Mouse (Mus musculus): ENCODE measurements around the gene Hddc3.
A peak's percentile ranks its signal among the peaks of the same experiment; 100 is the strongest.

Gene Hddc3

GRCm38 (mm10) chr7:80368009-80368408, 25.1 kb downstream of the Hddc3 start:
- ATAC-seq (ENCODE audit: insufficient number of reproducible peaks, low FRiP score, low TSS enrichment): no peak

DNA sequence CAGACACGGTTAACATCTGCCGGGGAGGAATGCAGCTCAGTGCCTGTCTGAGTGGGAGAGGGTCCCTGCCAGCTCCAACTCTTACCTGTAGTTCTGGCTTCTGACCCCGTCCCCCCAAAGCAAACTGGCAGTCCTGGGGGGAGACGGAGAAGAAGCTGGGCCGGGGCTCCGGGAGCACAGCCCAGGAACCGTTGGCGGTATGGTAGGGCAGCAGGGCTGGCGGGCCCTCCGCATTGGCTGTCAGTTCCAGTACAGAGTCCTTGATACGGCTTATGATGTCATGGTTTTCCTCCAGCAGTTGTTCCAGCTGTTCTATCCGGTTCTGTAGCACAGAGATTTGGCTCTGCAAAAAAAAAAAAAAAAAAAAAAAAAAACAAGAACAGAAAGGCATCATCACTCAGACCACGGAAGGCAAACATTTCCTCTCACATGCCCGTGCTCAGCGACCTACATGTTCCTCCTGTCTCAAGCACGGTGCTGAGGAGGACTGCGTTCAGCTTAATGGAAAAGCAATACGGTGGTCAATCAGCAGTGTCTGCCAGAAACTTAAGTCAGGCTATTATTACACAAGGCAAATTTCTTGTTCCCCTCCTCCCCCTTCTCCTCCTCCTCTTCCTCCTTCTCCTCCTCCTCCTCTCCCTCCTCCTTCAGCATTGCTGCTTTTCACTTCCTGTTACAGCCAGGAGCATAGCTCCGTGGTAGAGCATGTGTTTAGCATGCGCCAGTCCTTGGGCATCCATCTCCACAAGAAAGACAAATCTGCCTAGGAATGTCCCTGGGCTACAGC, 25.9 kb downstream of the Hddc3 start:
- no peak for ATAC-seq (ENCODE audit: insufficient number of reproducible peaks, low FRiP score, low TSS enrichment)

DNA sequence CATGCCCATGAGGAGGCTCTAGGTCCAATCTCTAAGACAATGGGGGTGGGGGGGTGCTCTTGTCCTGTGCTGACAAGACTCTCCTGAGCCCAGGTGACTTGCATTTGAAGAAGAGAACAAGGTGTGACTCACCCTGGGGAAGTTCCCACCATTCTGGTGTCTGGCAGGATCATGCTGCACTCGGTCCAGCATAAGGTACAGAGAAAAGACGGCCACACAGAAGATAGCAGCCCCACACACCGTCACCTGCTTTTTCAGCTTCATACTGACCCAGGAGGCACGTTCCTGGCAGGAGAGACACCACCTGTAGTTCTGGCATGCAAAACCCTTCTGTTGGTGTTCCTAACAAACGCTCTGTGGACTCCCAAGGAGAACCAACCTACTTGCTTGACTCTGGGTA, 26.6 kb downstream of the Hddc3 start:
- no peak for ATAC-seq (ENCODE audit: insufficient number of reproducible peaks, low FRiP score, low TSS enrichment)

DNA sequence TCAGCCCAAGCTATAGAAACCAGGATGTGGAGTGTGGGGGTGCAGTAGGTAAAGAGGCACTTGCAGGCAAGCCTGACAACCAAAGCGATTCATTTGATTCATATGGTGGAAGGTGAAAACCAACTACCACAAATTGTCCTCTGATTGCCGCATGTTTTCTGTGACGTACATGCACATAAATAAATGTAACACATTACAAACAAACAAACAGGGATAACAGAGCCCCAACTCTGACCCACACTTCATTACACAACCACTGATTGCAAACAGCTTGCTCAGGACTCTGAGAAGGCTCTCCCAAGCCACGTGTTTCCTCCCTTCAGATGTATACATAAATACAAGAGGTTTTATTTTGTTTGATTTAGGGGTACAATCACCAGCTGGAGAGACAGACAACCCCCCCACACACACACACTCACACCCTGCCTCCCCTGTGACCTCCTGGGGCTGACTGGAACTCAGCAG, 27.1 kb downstream of the Hddc3 start:
- 0 out of 2 replicates have a peak, but pooled peaks have one; percentile 8 for ATAC-seq (ENCODE audit: insufficient number of reproducible peaks, low FRiP score, low TSS enrichment)

GRCm38 (mm10) chr7:80370649-80371040, 27.7 kb downstream of the Hddc3 start:
- ATAC-seq (ENCODE audit: insufficient number of reproducible peaks, low FRiP score, low TSS enrichment): peak; percentile 67; the same call in 1 of the 2 replicates

GRCm38 (mm10) chr7:80371041-80371751, 28.3 kb downstream of the Hddc3 start, which contains the start of gene Man2a2:
Man2a2 (minus strand) TSS chr7:80371375.
- peak; percentile 37; the same call in 1 of the 2 replicates for ATAC-seq (ENCODE audit: insufficient number of reproducible peaks, low FRiP score, low TSS enrichment)

- no peak for ATAC-seq (ENCODE audit: insufficient number of reproducible peaks, low FRiP score, low TSS enrichment)
These were observed 29.3 kb downstream of the Hddc3 start for GRCm38 (mm10) chr7:80372166-80372565.

DNA sequence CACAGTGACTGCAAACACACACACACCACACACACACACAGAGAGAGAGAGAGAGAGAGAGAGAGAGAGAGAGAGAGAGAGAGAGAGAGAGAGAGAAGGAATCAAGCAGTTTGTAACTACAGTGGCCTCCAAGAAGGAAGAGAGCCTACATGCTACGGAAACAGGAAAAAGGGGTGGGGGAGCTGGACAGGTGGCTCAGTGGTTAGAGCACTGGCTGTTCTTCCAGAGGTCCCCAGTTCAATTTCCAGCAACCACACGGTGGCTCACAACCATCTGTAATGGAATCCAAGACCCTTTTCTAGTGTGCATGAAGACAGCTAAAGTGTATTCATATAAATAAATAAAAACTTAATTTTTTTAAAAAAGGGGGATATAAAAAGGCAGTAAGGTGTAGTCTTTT, 29.8 kb downstream of the Hddc3 start:
- no peak for ATAC-seq (ENCODE audit: insufficient number of reproducible peaks, low FRiP score, low TSS enrichment)

DNA sequence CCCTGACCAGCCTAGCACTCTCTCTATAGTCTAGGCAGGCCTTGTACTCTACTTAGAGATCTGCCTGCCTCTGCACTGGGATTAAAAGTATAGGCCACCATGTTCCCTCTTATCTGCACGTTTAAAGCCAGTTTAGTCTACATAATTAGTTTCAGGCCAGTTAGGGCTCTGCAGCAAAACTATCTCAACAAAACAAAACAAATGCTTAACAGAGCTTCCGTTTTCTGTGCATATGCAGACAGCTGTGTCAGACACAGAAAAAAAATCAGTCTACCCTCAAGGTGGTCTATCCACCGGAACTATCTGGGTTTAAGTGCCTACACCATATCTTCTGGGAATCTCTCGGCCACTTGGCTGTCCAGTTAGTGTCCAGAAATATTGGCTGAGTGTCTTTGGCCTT, 30.4 kb downstream of the Hddc3 start:
- no peak for ATAC-seq (ENCODE audit: insufficient number of reproducible peaks, low FRiP score, low TSS enrichment)

GRCm38 (mm10) chr7:80373850-80374249, 30.9 kb downstream of the Hddc3 start:
- no peak for ATAC-seq (ENCODE audit: insufficient number of reproducible peaks, low FRiP score, low TSS enrichment)

- ATAC-seq (ENCODE audit: insufficient number of reproducible peaks, low FRiP score, low TSS enrichment): no peak
These were observed 31.4 kb downstream of the Hddc3 start for GRCm38 (mm10) chr7:80374280-80374679.

- ATAC-seq (ENCODE audit: insufficient number of reproducible peaks, low FRiP score, low TSS enrichment): no peak
These were observed 31.8 kb downstream of the Hddc3 start for GRCm38 (mm10) chr7:80374733-80375132.

GRCm38 (mm10) chr7:80375376-80376039, 32.6 kb downstream of the Hddc3 start:
- ATAC-seq (ENCODE audit: insufficient number of reproducible peaks, low FRiP score, low TSS enrichment): no peak

DNA sequence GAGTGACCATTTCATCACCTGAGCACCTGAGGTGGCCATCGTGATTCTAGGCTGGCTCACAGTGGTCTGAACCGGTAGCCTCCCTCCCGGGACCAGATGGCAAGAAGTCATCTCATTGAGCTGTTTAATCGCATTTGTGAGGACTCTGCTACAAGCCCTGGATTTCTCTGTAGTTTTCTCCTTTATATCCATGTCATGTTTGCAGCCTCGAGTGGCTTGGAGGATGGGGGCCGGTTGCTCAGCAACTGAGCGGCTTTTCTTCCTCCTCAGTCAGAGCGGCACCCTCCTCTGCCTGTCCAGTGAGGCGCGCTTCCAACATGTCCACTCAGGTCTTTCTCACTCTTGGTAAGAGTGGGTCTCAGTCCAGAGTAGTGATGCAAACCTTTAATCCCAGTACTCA, 33.3 kb downstream of the Hddc3 start:
- ATAC-seq (ENCODE audit: insufficient number of reproducible peaks, low FRiP score, low TSS enrichment): no peak

GRCm38 (mm10) chr7:80377471-80377870, 34.6 kb downstream of the Hddc3 start:
- no peak for ATAC-seq (ENCODE audit: insufficient number of reproducible peaks, low FRiP score, low TSS enrichment)

DNA sequence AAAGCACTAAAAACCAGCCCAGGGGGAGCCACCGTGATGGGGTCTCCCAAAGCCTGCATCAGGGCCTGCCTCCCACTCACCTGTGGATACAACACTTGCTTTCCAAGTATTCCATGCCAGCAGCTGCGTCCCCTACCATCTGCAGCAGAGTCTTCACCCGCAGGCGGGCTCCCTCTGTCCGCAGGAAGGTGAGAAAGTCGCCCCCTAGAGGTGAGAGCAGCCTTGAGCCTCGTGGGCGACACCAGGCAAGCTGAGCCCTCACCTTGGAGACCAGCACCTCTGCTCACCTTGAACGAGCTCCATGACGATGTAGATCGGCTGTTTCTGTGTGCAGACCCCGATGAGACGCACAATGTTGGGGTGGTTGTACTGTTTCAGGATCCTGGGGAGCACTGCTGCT, 36.6 kb downstream of the Hddc3 start:
- ATAC-seq (ENCODE audit: insufficient number of reproducible peaks, low FRiP score, low TSS enrichment): no peak

GRCm38 (mm10) chr7:80382919-80383318, 40.0 kb downstream of the Hddc3 start:
- ATAC-seq (ENCODE audit: insufficient number of reproducible peaks, low FRiP score, low TSS enrichment): no peak

- ATAC-seq (ENCODE audit: insufficient number of reproducible peaks, low FRiP score, low TSS enrichment): no peak
These were observed 43.5 kb downstream of the Hddc3 start for GRCm38 (mm10) chr7:80386235-80386930.

DNA sequence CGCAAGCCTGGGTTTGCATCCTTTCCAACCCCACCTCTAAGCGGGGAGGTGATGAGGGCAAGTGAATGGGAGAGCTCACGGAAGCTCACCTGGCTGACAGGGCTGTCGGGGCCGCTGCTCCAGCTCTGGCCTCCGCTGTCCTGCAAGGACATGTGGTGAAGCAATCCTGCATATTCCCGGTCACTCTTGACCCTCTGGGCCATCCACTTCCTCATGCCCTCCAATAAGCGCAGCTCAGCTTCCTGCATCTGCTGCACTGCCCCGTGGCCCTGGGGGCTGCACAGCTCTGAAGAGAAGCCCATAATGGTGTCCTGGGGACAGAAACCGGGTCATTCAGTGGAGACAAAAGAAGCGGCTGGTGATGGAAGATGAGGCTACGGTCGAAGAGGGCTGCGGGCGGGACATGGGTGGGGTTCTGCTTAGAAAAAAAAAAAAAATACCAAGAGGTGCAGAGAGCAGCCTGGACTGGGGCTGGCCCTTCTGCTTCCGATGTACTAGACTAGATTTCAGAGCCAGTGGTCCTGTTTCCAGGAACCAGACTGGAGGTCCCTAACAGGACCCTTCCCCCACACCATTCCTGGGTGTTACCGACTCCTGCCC, 44.2 kb downstream of the Hddc3 start:
- no peak for ATAC-seq (ENCODE audit: insufficient number of reproducible peaks, low FRiP score, low TSS enrichment)

Data from cerebellum, adult (tissue).